Mouse (Mus musculus) midbrain, embryonic 16.5 days (tissue): ENCODE measurements around the gene Bud13. TPM values are rescaled to one million over a fixed set of nuclear protein-coding genes. Genes with fewer than 3 reads are reported as not detected.
A peak's percentile ranks its signal among the peaks of the same experiment; 100 is the strongest.

Experiments used
- ATAC-seq: fragments of 200-750 bp; cut with Nextera tagmentation; 2 replicates; pipeline ENCODE4 v1.8.0; 2017; ENCODE audit warnings: moderate TSS enrichment
- H3K27ac ChIP-seq: fragments of 300-500 bp; sonication (generic); 2 replicates; pipeline ENCODE4 v1.5.1; 2014; ENCODE audit warnings: mild to moderate bottlenecking, low read length, mixed read lengths
- H3K27me3 ChIP-seq: fragments of 300-500 bp; sonication (generic); 2 replicates; pipeline ENCODE4 v1.6.1; 2014; ENCODE audit warnings: low read depth, low read length, mixed read lengths; ENCODE audit not compliant: control insufficient read depth, insufficient read depth
- H3K36me3 ChIP-seq: fragments of 300-500 bp; sonication (generic); 2 replicates; pipeline ENCODE4 v1.6.1; 2014; ENCODE audit warnings: mild to moderate bottlenecking, low read length, moderate library complexity, mixed read lengths; ENCODE audit not compliant: control insufficient read depth, insufficient read depth
- H3K4me1 ChIP-seq: fragments of 300-500 bp; sonication (generic); 2 replicates; pipeline ENCODE4 v1.6.1; 2014; ENCODE audit warnings: mild to moderate bottlenecking, low read length, mixed read lengths; ENCODE audit not compliant: control insufficient read depth, insufficient read depth
- H3K4me2 ChIP-seq: fragments of 300-500 bp; sonication (generic); 2 replicates; pipeline ENCODE4 v1.6.1; 2014; ENCODE audit warnings: mild to moderate bottlenecking, low read length, mixed read lengths
- H3K4me3 ChIP-seq: fragments of 300-500 bp; sonication (generic); 2 replicates; pipeline ENCODE4 v1.5.1; 2014; ENCODE audit warnings: low read depth, mild to moderate bottlenecking, low read length, moderate library complexity, mixed read lengths
- H3K9ac ChIP-seq: fragments of 300-500 bp; sonication (generic); 2 replicates; pipeline ENCODE4 v1.6.1; 2014; ENCODE audit warnings: low read depth, low read length, mixed read lengths
- H3K9me3 ChIP-seq: fragments of 300-500 bp; sonication (generic); replicated peaks from 2 replicates; pipeline ENCODE4 v1.6.1; 2014; ENCODE audit warnings: mild to moderate bottlenecking, low read length, mixed read lengths; ENCODE audit not compliant: control insufficient read depth, poor library complexity, severe bottlenecking
- WGBS: fragments of 180-500 bp; shearing (Covaris S2); extraction: QIAGEN DNeasy Blood & Tissue Kit; methylation state at CpG from one replicate; pipeline ENCODE4 v1.1.7; 2014; 5-methylcytosine and 5-hydroxymethylcytosine counted together
- polyA plus RNA-seq: library from polyadenylated mRNA; unstranded; fragments of >200 nt; fragmentation: Nextera tagmentation; extraction: Ambion mirVana; gene quantifications from 2 replicates; pipeline ENCODE4 v1.2.1, GENCODE M21; 2015

Gene Bud13
- polyA plus RNA-seq, 1 experiment from 2014 or later = 17.3 TPM

DNA sequence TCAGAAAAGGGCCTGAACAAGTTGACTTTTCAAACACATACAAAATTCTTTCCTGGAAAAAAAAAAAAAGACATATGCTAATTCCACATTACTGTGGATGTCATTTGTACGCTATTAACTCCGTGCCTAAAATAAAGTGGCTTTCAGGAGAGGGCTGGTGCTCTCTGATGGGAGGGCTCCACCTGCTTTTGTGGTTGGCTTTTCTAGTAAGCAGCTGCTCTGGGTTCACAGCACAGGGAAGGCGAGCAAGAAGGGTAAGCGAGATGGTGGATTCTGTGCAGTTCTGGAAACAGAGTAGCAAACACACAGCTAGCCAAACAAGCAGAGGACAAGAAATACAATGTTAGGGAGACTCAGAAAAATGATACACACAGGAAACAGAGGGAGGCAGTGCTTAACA lies 55.6 kb downstream of the Bud13 start:
- no peak overlapping the region for H3K4me3 ChIP-seq
- no peak overlapping the region for H3K4me2 ChIP-seq
- no peaks in the 10 kb centered on the region for H3K27me3 ChIP-seq
- 0 out of 2 replicates have a peak overlapping the region, but pooled peaks have one; percentile 14 for H3K9ac ChIP-seq
- ATAC-seq = no peak
- no peaks in the 10 kb centered on the region for H3K36me3 ChIP-seq
- peak overlapping the region; percentile 65 for H3K27ac ChIP-seq
- H3K4me1 ChIP-seq = peaks cover 24% of the 10 kb centered on the region
- 10% methylated on average over 4 of the region's 4 CpGs for WGBS
- no peaks in the 10 kb centered on the region for H3K9me3 ChIP-seq

DNA sequence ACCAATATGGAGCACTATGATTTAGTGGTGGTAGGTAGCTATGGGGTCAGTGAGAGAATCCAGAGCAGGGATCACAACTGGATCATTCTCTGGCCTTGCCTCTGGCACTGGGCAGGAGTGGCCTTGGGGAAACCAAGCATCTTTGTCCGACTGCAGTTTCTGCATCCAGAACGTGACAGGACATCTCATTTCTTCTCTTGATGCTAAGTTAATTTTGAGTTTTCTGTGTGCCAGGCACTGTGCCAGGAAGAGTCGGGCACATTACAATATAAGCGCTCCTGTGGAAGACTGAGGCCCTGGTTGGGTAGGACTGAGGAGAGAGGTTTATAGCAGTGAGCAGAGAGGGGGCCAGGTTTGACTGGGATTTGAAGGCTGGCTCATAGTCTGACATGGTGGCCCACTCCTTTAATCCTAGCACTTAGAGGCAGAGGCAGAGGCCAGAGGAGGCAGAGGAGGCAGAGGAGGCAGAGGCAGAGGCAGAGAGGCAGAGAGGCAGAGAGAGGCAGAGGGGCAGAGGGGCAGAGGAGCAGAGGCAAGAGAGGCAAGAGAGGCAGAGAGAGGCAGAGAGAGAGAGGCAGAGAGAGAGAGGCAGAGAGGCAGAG lies 56.3 kb downstream of the Bud13 start:
- Histone ChIP-seq H3K4me2 (no peak overlapping the region), H3K4me3 (no peak overlapping the region), H3K27me3 (no peaks in the 10 kb centered on the region), H3K27ac (peak overlapping the region; percentile 65), H3K36me3 (no peaks in the 10 kb centered on the region), H3K9me3 (no peaks in the 10 kb centered on the region), H3K4me1 (peaks cover 24% of the 10 kb centered on the region), H3K9ac (no peak overlapping the region)
- ATAC-seq = no peak
- WGBS = 79% methylated on average over 4 of the region's 4 CpGs

DNA sequence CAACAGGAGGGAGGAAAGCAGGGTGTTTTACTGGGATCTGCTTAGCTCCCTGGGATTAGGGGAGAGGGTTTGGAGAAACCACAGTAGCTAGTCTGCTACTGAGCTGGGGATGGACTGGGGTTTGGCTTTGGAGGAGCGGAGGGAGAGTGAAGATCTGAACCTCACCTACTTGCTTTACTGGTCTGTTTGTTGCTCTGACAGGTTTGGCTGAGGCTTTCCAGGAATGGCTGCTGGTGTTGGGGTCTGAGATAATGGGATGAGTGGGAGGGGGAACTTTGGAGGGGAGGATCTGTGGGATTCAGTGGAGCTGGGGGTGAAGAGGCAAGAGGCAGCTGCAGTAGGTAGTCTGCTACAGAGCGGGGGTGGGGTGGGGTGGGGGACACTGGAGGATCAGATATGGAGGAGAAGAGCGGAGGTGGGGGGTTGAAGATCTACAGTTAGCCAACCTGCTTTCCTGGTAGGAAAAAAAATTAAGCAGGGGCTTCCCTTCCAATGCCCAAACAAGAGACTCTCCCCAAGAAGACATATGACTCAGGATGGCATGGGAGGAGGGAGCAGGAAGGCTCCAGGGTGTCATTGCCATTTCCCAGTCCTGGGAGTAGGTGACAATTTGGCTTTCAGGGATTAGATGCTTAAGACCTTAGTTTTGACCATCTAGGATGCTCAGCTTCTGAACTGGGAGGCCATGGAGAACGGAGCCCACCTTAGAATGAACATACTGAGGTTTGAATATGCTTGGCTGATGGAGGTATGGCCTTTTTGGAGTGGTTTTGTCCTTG lies 63.3 kb downstream of the Bud13 start:
- Histone ChIP-seq H3K4me1 (peaks cover 4% of the 10 kb centered on the region; the same call in 1 of the 2 replicates), H3K27me3 (no peaks in the 10 kb centered on the region), H3K27ac (no peak overlapping the region), H3K9ac (no peak overlapping the region), H3K4me3 (no peak overlapping the region), H3K4me2 (no peak overlapping the region), H3K9me3 (no peaks in the 10 kb centered on the region), H3K36me3 (no peaks in the 10 kb centered on the region)
- WGBS = 88% methylated on average over 4 of the region's 4 CpGs
- no peak for ATAC-seq

Other genes starting within 250 kb of the Bud13 start
- gene Apoa1, start 54.4 kb upstream of the Bud13 start, polyA plus RNA-seq = 3.5 and 3.9 TPM in 2 replicates
- not detected in 2 replicates for gene Apoc3, start 47.4 kb upstream of the Bud13 start, polyA plus RNA-seq
- gene Apoa4, start 42.3 kb upstream of the Bud13 start, polyA plus RNA-seq = not detected in 2 replicates
- not detected in 2 replicates for gene Apoa5, start 14.4 kb upstream of the Bud13 start, polyA plus RNA-seq
- gene Zpr1, start 9.9 kb upstream of the Bud13 start, polyA plus RNA-seq = 58.7 and 63.4 TPM in 2 replicates
- not detected in 2 replicates for gene 4931429L15Rik, start 37.0 kb downstream of the Bud13 start, polyA plus RNA-seq